Mouse (Mus musculus) adrenal gland, postnatal 14 days (tissue): ENCODE measurements around the gene Prpf40b. TPM values are rescaled to one million over a fixed set of nuclear protein-coding genes. Genes with fewer than 3 reads are reported as not detected.
"Not testable (repeated sequence)": the region's sequence is repeated elsewhere in the genome, so short reads cannot be mapped to it uniquely, and the experiment has no call there.

ENCODE experiments used
- DNase-seq: peaks from one replicate; pipeline ENCODE4 v3.0.0; 2021; ENCODE audit warnings: mixed read lengths
- long read RNA-seq, 2 experiments: library from polyadenylated mRNA; stranded (forward); transcript quantifications; one replicate each; pipeline ENCODE4 v2.0.0; 2021
- total RNA-seq: library from RNA; stranded (reverse); gene quantifications from 2 replicates; pipeline ENCODE4 v1.2.3, GENCODE M21; 2021

The Prpf40b gene
- 44.8 and 46.5 TPM in 2 replicates for total RNA-seq
- long read RNA-seq, experiment 1, partial matches to known transcripts: 16 of 39 reads
- long read RNA-seq, experiment 1, other reads (novel, unspliced or antisense): 22 of 39 reads
- long read RNA-seq, experiment 2, partial matches to known transcripts: 10 of 36 reads
- long read RNA-seq, experiment 2, other reads (novel, unspliced or antisense): 23 of 36 reads

- peak; percentile 98 for DNase-seq
Measured at GRCm38 (mm10) chr15:99294813-99295374, at the start of gene Prpf40b. Prpf40b (plus strand) TSS chr15:99295087.

GRCm38 (mm10) chr15:99246736-99247135 is 48.2 kb upstream of the Prpf40b start:
- DNase-seq: not testable (repeated sequence)

- DNase-seq: no peak
Measured at GRCm38 (mm10) chr15:99248972-99249371, 45.9 kb upstream of the Prpf40b start.

GRCm38 (mm10) chr15:99249938-99250337 is 44.9 kb upstream of the Prpf40b start:
- DNase-seq: no peak

- not testable (repeated sequence) for DNase-seq
Measured at GRCm38 (mm10) chr15:99251111-99251510, 43.8 kb upstream of the Prpf40b start.

GRCm38 (mm10) chr15:99251626-99252380 is 43.1 kb upstream of the Prpf40b start, which contains the start of gene Mcrs1:
Mcrs1 (minus strand) TSS chr15:99251961.
- peak; percentile 98 for DNase-seq

- peak; percentile 75 for DNase-seq
Measured at GRCm38 (mm10) chr15:99252381-99253174, 42.3 kb upstream of the Prpf40b start.

GRCm38 (mm10) chr15:99253175-99253479 is 41.8 kb upstream of the Prpf40b start:
- DNase-seq: not testable (repeated sequence)

- no peak for DNase-seq
Measured at GRCm38 (mm10) chr15:99253772-99254171, 41.1 kb upstream of the Prpf40b start.

- DNase-seq: no peak
Measured at GRCm38 (mm10) chr15:99254477-99255005, 40.3 kb upstream of the Prpf40b start.

- DNase-seq: no peak
Measured at GRCm38 (mm10) chr15:99255241-99255749, 39.6 kb upstream of the Prpf40b start.

GRCm38 (mm10) chr15:99259167-99259729 is 35.6 kb upstream of the Prpf40b start:
- no peak for DNase-seq

- DNase-seq: peak; percentile 94
Measured at GRCm38 (mm10) chr15:99259730-99260252, 35.1 kb upstream of the Prpf40b start.

GRCm38 (mm10) chr15:99262702-99263101 is 32.2 kb upstream of the Prpf40b start:
- DNase-seq: no peak

- DNase-seq: no peak
Measured at GRCm38 (mm10) chr15:99264363-99264762, 30.5 kb upstream of the Prpf40b start.

- peak; percentile 80 for DNase-seq
Measured at GRCm38 (mm10) chr15:99265679-99266078, 29.2 kb upstream of the Prpf40b start.

GRCm38 (mm10) chr15:99276095-99276494 is 18.8 kb upstream of the Prpf40b start:
- DNase-seq: no peak

GRCm38 (mm10) chr15:99278271-99278670 is 16.6 kb upstream of the Prpf40b start:
- DNase-seq: no peak

GRCm38 (mm10) chr15:99283456-99283855 is 11.4 kb upstream of the Prpf40b start:
- DNase-seq: no peak

GRCm38 (mm10) chr15:99284527-99285188 is 10.2 kb upstream of the Prpf40b start:
- DNase-seq: peak; percentile 44

GRCm38 (mm10) chr15:99285189-99285535 is 9.7 kb upstream of the Prpf40b start:
- no peak for DNase-seq
